Mouse (Mus musculus) G1E (cell line): Measurements from ENCODE around the gene Zfp988.
"Not testable (repeated sequence)": the region's sequence is repeated elsewhere in the genome, so short reads cannot be mapped to it uniquely, and the experiment has no call there.

Source experiments
- CTCF ChIP-seq: IDR thresholded peaks from 2 replicates; pipeline ENCODE4 v1.5.1; 2012; ENCODE audit warnings: low read depth, low read length, inconsistent platforms, mixed read lengths
- GATA1 ChIP-seq: IDR thresholded peaks from 2 replicates; pipeline ENCODE4 v1.6.1; 2012; ENCODE audit warnings: borderline replicate concordance, low read length, inconsistent platforms, mixed read lengths
- GATA2 ChIP-seq: IDR thresholded peaks from 2 replicates; pipeline ENCODE4 v1.6.1; 2012; ENCODE audit warnings: low read depth, low read length, inconsistent platforms, borderline replicate concordance
- POLR2AphosphoS5 ChIP-seq: IDR thresholded peaks from 2 replicates; pipeline ENCODE4 v1.6.1; 2012; ENCODE audit warnings: low read depth, low read length, inconsistent platforms; ENCODE audit not compliant: insufficient replicate concordance
- TAL1 ChIP-seq: conservative IDR thresholded peaks from 2 replicates; pipeline ENCODE4 v1.6.1; 2012; ENCODE audit warnings: low read depth, low read length, inconsistent platforms, mixed read lengths

DNA sequence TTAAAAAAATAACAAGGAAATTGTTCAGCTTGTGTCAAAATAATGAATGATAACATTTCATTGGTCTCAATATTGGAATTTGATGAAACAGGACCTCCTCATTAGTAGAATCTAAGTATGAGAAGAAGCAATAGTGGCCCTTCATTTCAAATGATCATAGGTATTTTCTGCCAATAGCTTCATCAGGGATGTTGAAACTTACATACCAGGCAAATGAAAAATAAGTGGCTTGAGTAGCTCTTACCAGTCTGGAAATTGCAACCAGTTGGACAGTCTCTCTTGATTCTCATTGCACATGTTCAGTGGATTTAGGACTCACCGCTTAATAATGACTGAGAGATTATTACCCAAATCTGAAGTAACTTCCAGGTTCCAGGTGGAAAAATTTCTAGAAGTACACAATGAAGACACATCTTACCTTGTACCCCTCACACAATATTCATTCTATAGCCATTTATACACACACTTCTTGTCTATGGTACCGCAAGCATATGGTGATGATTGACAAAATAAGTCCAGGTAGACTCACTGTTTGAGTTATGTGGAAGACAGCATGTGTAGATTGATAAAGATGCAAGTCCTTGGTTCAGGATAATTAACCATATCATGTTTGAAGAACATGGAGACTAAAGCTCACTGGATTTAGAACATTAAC is 29.7 kb downstream of the Zfp988 start:
- TF ChIP-seq CTCF, TAL1, GATA1, POLR2AphosphoS5, GATA2: not testable (repeated sequence)
